Mouse (Mus musculus) embryonic facial prominence, embryonic 10.5 days (tissue): ENCODE data around the gene Barhl1. TPM values are rescaled to one million over a fixed set of nuclear protein-coding genes. Genes with fewer than 3 reads are reported as not detected.

Experiments used
- DNase-seq: peaks from one replicate; pipeline ENCODE4 v3.0.0-alpha.2; 2017; ENCODE audit warnings: low spot score
- H3K27ac ChIP-seq: fragments of 300-500 bp; sonication (generic); replicated peaks from 2 replicates; pipeline ENCODE4 v1.5.1; 2016; ENCODE audit warnings: mild to moderate bottlenecking
- H3K27me3 ChIP-seq: fragments of 300-500 bp; sonication (generic); replicated peaks from 2 replicates; pipeline ENCODE4 v1.6.1; 2016; ENCODE audit warnings: low read depth, mild to moderate bottlenecking; ENCODE audit not compliant: poor library complexity, severe bottlenecking
- H3K36me3 ChIP-seq: fragments of 300-500 bp; sonication (generic); replicated peaks from 2 replicates; pipeline ENCODE4 v1.6.1; 2016; ENCODE audit warnings: mild to moderate bottlenecking, moderate library complexity
- H3K4me1 ChIP-seq: fragments of 300-500 bp; sonication (generic); 2 replicates; pipeline ENCODE4 v1.6.1; 2016
- H3K4me3 ChIP-seq: fragments of 300-500 bp; sonication (generic); 2 replicates; pipeline ENCODE4 v1.5.1; 2016; ENCODE audit warnings: mild to moderate bottlenecking, moderate library complexity
- H3K9me3 ChIP-seq: fragments of 300-500 bp; sonication (generic); 2 replicates; pipeline ENCODE4 v1.6.1; 2016; ENCODE audit warnings: mild to moderate bottlenecking
- WGBS: fragments of 180-500 bp; shearing (Covaris S2); methylation state at CpG from one replicate; pipeline ENCODE4 v1.1.7; 2016; 5-methylcytosine and 5-hydroxymethylcytosine counted together
- polyA plus RNA-seq: library from polyadenylated mRNA; unstranded; fragments of >200 nt; fragmentation: Nextera tagmentation; extraction: Ambion mirVana; gene quantifications from 2 replicates; pipeline ENCODE4 v1.2.1, GENCODE M21; 2016

Barhl1 gene
- polyA plus RNA-seq, 1 experiment from 2014 or later = 1.2 TPM

- H3K36me3 ChIP-seq = peaks cover 79% of the 10 kb centered on the region
- no peak for DNase-seq
- H3K27me3 ChIP-seq = no peaks in the 10 kb centered on the region
- H3K27ac ChIP-seq = no peak overlapping the region
- no peak overlapping the region for H3K4me3 ChIP-seq
- no peaks in the 10 kb centered on the region for H3K4me1 ChIP-seq
- WGBS = 84% methylated on average over 6 of the region's 6 CpGs
- no peaks in the 10 kb centered on the region for H3K9me3 ChIP-seq
These were observed 33.5 kb downstream of the Barhl1 start for GRCm38 (mm10) chr2:28882826-28883485.

GRCm38 (mm10) chr2:28882047-28882446 lies 34.4 kb downstream of the Barhl1 start:
- Histone ChIP-seq H3K4me3 (no peak overlapping the region), H3K27ac (no peak overlapping the region), H3K36me3 (peaks cover 79% of the 10 kb centered on the region), H3K9me3 (no peaks in the 10 kb centered on the region), H3K27me3 (no peaks in the 10 kb centered on the region), H3K4me1 (no peaks in the 10 kb centered on the region)
- no peak for DNase-seq
- WGBS = 94% methylated on average over 3 of the region's 3 CpGs

GRCm38 (mm10) chr2:28881275-28881674 lies 35.2 kb downstream of the Barhl1 start:
- DNase-seq = no peak
- Histone ChIP-seq H3K27ac (no peak overlapping the region), H3K4me1 (no peaks in the 10 kb centered on the region), H3K27me3 (no peaks in the 10 kb centered on the region), H3K4me3 (no peak overlapping the region), H3K9me3 (no peaks in the 10 kb centered on the region), H3K36me3 (peaks cover 80% of the 10 kb centered on the region)
- 96% methylated on average over 3 of the region's 3 CpGs for WGBS

- Histone ChIP-seq H3K4me3 (no peak overlapping the region), H3K27me3 (no peaks in the 10 kb centered on the region), H3K9me3 (no peaks in the 10 kb centered on the region), H3K36me3 (peaks cover 76% of the 10 kb centered on the region), H3K27ac (no peak overlapping the region), H3K4me1 (no peaks in the 10 kb centered on the region)
- 88% methylated on average over 11 of the region's 11 CpGs for whole genome bisulfite sequencing
- no peak for DNase-seq
These were observed 40.9 kb downstream of the Barhl1 start for GRCm38 (mm10) chr2:28875554-28875953.

GRCm38 (mm10) chr2:28867495-28867894 lies 49.0 kb downstream of the Barhl1 start:
- no peak for DNase-seq
- Histone ChIP-seq H3K27me3 (no peaks in the 10 kb centered on the region), H3K36me3 (peaks cover 89% of the 10 kb centered on the region), H3K4me3 (no peak overlapping the region), H3K27ac (no peak overlapping the region), H3K9me3 (no peaks in the 10 kb centered on the region), H3K4me1 (no peaks in the 10 kb centered on the region)
- 84% methylated on average over 7 of the region's 7 CpGs for WGBS

- no peak overlapping the region for H3K4me3 ChIP-seq
- no peaks in the 10 kb centered on the region for H3K4me1 ChIP-seq
- peaks cover 100% of the 10 kb centered on the region for H3K36me3 ChIP-seq
- no peak for DNase-seq
- H3K9me3 ChIP-seq = no peaks in the 10 kb centered on the region
- no peaks in the 10 kb centered on the region for H3K27me3 ChIP-seq
- H3K27ac ChIP-seq = no peak overlapping the region
These were observed 52.6 kb downstream of the Barhl1 start for GRCm38 (mm10) chr2:28863857-28864256.

GRCm38 (mm10) chr2:28860678-28861423 lies 55.6 kb downstream of the Barhl1 start:
- no peaks in the 10 kb centered on the region for H3K9me3 ChIP-seq
- peaks cover 98% of the 10 kb centered on the region for H3K36me3 ChIP-seq
- no peaks in the 10 kb centered on the region for H3K27me3 ChIP-seq
- WGBS = 93% methylated on average over 8 of the region's 8 CpGs
- no peak overlapping the region for H3K4me3 ChIP-seq
- H3K27ac ChIP-seq = no peak overlapping the region
- H3K4me1 ChIP-seq = no peaks in the 10 kb centered on the region
- DNase-seq = no peak

GRCm38 (mm10) chr2:28859303-28859702 lies 57.2 kb downstream of the Barhl1 start:
- Histone ChIP-seq H3K36me3 (peaks cover 97% of the 10 kb centered on the region), H3K27me3 (no peaks in the 10 kb centered on the region), H3K4me3 (no peak overlapping the region), H3K27ac (no peak overlapping the region), H3K9me3 (no peaks in the 10 kb centered on the region), H3K4me1 (no peaks in the 10 kb centered on the region)
- no peak for DNase-seq
- 96% methylated on average over 4 of the region's 4 CpGs for WGBS

Other genes with a start within 250 kb of the Barhl1 start
- 2.6 and 3.2 TPM in 2 replicates for gene Spaca9, start 216.9 kb downstream of the Barhl1 start, polyA plus RNA-seq
- 0.70 and 1.1 TPM in 2 replicates for gene Ak8, start 216.5 kb downstream of the Barhl1 start, polyA plus RNA-seq
- gene Gtf3c4, start 76.3 kb downstream of the Barhl1 start, polyA plus RNA-seq = 23.8 and 24.1 TPM in 2 replicates
- 21.8 and 23.6 TPM in 2 replicates for gene Ddx31, start 76.3 kb downstream of the Barhl1 start, polyA plus RNA-seq
- gene Cfap77, start 138.4 kb upstream of the Barhl1 start, polyA plus RNA-seq = 0.75 and 1.2 TPM in 2 replicates
- gene Ttf1, start 143.6 kb upstream of the Barhl1 start, polyA plus RNA-seq = 10.4 and 13.9 TPM in 2 replicates
- 12.3 and 14.0 TPM in 2 replicates for gene Setx, start 207.5 kb upstream of the Barhl1 start, polyA plus RNA-seq